Mouse (Mus musculus) neural tube, embryonic 12.5 days (tissue): Measurements from ENCODE around the gene Stpg4. TPM values are rescaled to one million over a fixed set of nuclear protein-coding genes. Genes with fewer than 3 reads are reported as not detected.
A peak's percentile ranks its signal among the peaks of the same experiment; 100 is the strongest.

ENCODE experiments used
- ATAC-seq: fragments of 200-750 bp; cut with Nextera tagmentation; 2 replicates; pipeline ENCODE4 v1.8.0; 2017; ENCODE audit warnings: low read depth, mild to moderate bottlenecking, moderate TSS enrichment, moderate library complexity; ENCODE audit not compliant: low FRiP score
- H3K27ac ChIP-seq: fragments of 300-500 bp; sonication (generic); 2 replicates; pipeline ENCODE4 v1.5.1; 2016
- H3K27me3 ChIP-seq: fragments of 300-500 bp; sonication (generic); replicated peaks from 2 replicates; pipeline ENCODE4 v1.6.1; 2016; ENCODE audit warnings: mild to moderate bottlenecking
- H3K36me3 ChIP-seq: fragments of 300-500 bp; sonication (generic); 2 replicates; pipeline ENCODE4 v1.6.1; 2016; ENCODE audit warnings: mild to moderate bottlenecking
- H3K4me1 ChIP-seq: fragments of 300-500 bp; sonication (generic); 2 replicates; pipeline ENCODE4 v1.6.1; 2016
- H3K4me2 ChIP-seq: fragments of 300-500 bp; sonication (generic); replicated peaks from 2 replicates; pipeline ENCODE4 v1.6.1; 2016; ENCODE audit warnings: mild to moderate bottlenecking
- H3K4me3 ChIP-seq: fragments of 300-500 bp; sonication (generic); 2 replicates; pipeline ENCODE4 v1.5.1; 2016
- H3K9ac ChIP-seq: fragments of 300-500 bp; sonication (generic); 2 replicates; pipeline ENCODE4 v1.6.1; 2016; ENCODE audit warnings: mild to moderate bottlenecking
- H3K9me3 ChIP-seq: fragments of 300-500 bp; sonication (generic); 2 replicates; pipeline ENCODE4 v1.6.1; 2016; ENCODE audit warnings: mild to moderate bottlenecking
- WGBS: fragments of 180-500 bp; shearing (Covaris S2); methylation state at CpG from one replicate; pipeline ENCODE4 v1.1.7; 2016; 5-methylcytosine and 5-hydroxymethylcytosine counted together
- polyA plus RNA-seq: library from polyadenylated mRNA; unstranded; fragments of >200 nt; fragmentation: Nextera tagmentation; extraction: Ambion mirVana; gene quantifications from 2 replicates; pipeline ENCODE4 v1.2.1, GENCODE M21; 2016

The Stpg4 gene
- polyA plus RNA-seq: not detected in 2 replicates

GRCm38 (mm10) chr17:87427511-87427910 is at the start of gene Stpg4:
TSS of gene Stpg4 (minus strand) at chr17:87427741.
- no peaks in the 10 kb centered on the region for H3K4me1 ChIP-seq
- no peaks in the 10 kb centered on the region for H3K9me3 ChIP-seq
- H3K27me3 ChIP-seq: no peaks in the 10 kb centered on the region
- H3K36me3 ChIP-seq: peaks cover 38% of the 10 kb centered on the region
- no peak within 1 kb of the TSS for H3K27ac ChIP-seq
- 54% methylated on average over 24 of the region's 24 CpGs for WGBS
- no peak within 1 kb of the TSS for H3K4me2 ChIP-seq
- no peak within 1 kb of the TSS for H3K4me3 ChIP-seq
- H3K9ac ChIP-seq: no peak within 1 kb of the TSS
- no peak for ATAC-seq

DNA sequence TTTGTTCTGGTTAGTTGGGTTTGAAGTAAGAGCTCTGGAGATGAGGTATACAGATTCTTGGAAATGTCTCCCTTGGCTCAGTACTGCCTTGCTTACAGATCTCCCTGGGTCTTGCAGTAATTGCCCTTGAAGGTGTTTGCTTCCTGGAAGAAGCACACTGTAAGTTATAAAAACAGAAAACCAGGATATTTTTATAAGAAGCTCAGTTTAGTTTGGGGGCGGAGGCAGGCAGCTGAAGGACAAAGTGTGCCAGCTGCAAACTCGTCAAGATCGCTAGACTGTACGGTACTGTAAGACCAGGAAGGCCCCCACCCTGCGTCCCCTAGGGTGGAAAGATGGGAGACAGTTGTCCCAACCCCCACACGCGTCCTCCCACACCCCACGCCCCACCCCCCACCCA is 47.8 kb upstream of the Stpg4 start:
- Histone ChIP-seq H3K36me3 (no peaks in the 10 kb centered on the region), H3K27me3 (no peaks in the 10 kb centered on the region), H3K4me3 (no peak overlapping the region), H3K9ac (no peak overlapping the region), H3K27ac (no peak overlapping the region), H3K4me2 (no peak overlapping the region), H3K4me1 (peaks cover 24% of the 10 kb centered on the region), H3K9me3 (no peaks in the 10 kb centered on the region)
- no peak for ATAC-seq
- WGBS: 67% methylated on average over 8 of the region's 8 CpGs

DNA sequence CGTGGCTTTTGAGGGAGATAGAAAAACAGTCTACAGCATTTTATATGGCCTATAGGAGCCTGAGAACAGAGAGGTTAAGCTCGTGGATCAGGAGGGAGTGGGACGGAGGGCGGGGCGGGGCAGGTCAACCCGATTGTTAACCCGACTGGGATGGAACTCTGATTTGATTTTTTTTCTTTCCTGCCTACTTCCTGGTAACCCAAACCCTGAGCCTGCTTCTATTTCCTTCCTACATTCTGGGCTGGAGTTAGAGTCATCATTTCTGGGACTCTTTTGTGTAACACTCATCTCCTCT is 46.9 kb upstream of the Stpg4 start:
- peak overlapping the region; percentile 40; the same call in 1 of the 2 replicates for H3K9ac ChIP-seq
- no peaks in the 10 kb centered on the region for H3K36me3 ChIP-seq
- 0 out of 2 replicates have a peak, but pooled peaks have one; percentile 31 for ATAC-seq
- H3K9me3 ChIP-seq: no peaks in the 10 kb centered on the region
- H3K4me3 ChIP-seq: peak overlapping the region; percentile 26
- peaks cover 24% of the 10 kb centered on the region for H3K4me1 ChIP-seq
- peak overlapping the region; percentile 70 for H3K4me2 ChIP-seq
- 2% methylated on average over 7 of the region's 7 CpGs for WGBS
- H3K27ac ChIP-seq: no peak overlapping the region
- H3K27me3 ChIP-seq: no peaks in the 10 kb centered on the region

DNA sequence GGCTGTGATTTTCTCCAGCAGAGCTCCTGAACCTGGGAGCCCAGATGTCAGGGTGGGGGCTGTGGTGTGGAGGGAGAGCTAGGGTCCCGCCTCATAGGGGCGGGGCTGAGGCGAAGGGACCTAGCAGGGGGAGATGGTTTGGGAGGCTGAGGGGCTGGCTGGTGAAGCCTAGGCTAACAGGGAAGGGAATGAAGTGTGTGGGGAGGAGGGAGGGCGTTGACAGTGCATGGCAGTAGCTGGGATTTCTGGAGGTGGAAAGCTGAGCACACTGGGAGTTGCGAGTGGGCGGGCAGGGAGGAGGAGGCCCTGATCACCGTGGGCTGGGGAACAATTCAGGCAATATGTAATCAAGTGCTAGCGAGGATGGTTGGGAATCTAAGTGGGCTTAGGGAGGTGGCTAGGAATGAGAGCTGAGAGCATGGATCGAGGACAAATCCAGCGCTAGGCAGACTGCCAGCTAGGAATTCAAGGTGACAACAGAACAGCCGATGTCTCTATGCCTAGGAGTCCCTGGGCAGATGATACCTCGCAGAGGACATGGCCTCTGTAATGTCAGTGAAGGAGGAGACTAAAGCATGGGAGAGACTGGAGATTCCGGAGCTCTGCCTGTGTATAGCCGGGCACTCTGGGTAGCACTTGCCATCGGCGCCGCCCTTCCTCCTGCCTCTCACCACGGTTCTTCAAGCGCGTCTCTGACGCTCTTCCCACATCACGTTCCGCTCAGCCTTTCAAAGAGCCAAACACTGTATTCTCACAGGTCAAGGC is 46.4 kb upstream of the Stpg4 start:
- no peaks in the 10 kb centered on the region for H3K27me3 ChIP-seq
- WGBS: 1% methylated on average over 23 of the region's 23 CpGs
- ATAC-seq: peak; percentile 51
- peaks cover 24% of the 10 kb centered on the region for H3K4me1 ChIP-seq
- H3K36me3 ChIP-seq: no peaks in the 10 kb centered on the region
- H3K4me2 ChIP-seq: peak overlapping the region; percentile 70
- no peak overlapping the region for H3K27ac ChIP-seq
- peak overlapping the region; percentile 26 for H3K4me3 ChIP-seq
- no peaks in the 10 kb centered on the region for H3K9me3 ChIP-seq
- peak overlapping the region; percentile 40 for H3K9ac ChIP-seq

DNA sequence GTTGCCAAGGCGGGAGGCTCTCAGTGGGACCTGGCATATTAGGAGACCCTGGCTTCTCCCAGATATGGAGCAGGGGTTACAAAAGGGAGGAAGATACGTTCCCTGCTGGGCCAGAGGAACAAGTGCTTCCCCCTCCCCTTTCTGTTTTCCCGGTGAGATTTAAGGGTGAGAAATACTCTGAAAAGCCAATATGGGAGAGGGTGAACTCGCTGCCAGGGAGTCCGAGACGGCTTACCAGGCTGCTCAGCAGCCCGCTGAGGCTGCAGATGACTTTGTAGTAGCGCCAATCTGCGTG is 45.8 kb upstream of the Stpg4 start:
- H3K9me3 ChIP-seq: no peaks in the 10 kb centered on the region
- no peaks in the 10 kb centered on the region for H3K27me3 ChIP-seq
- 7% methylated on average over 9 of the region's 9 CpGs for WGBS
- ATAC-seq: peak; percentile 5; the same call in 1 of the 2 replicates
- H3K36me3 ChIP-seq: no peaks in the 10 kb centered on the region
- H3K27ac ChIP-seq: no peak overlapping the region
- H3K4me1 ChIP-seq: peaks cover 24% of the 10 kb centered on the region
- H3K4me2 ChIP-seq: peak overlapping the region; percentile 70
- peak overlapping the region; percentile 40; the same call in 1 of the 2 replicates for H3K9ac ChIP-seq
- peak overlapping the region; percentile 26 for H3K4me3 ChIP-seq

GRCm38 (mm10) chr17:87472879-87473278 is 45.3 kb upstream of the Stpg4 start:
- no peaks in the 10 kb centered on the region for H3K27me3 ChIP-seq
- no peaks in the 10 kb centered on the region for H3K36me3 ChIP-seq
- no peaks in the 10 kb centered on the region for H3K9me3 ChIP-seq
- no peak overlapping the region for H3K4me2 ChIP-seq
- whole genome bisulfite sequencing: 55% methylated on average over 10 of the region's 10 CpGs
- peaks cover 23% of the 10 kb centered on the region for H3K4me1 ChIP-seq
- H3K9ac ChIP-seq: no peak overlapping the region
- no peak overlapping the region for H3K27ac ChIP-seq
- no peak for ATAC-seq
- H3K4me3 ChIP-seq: no peak overlapping the region

- H3K36me3 ChIP-seq: no peaks in the 10 kb centered on the region
- H3K4me3 ChIP-seq: no peak overlapping the region
- WGBS: 60% methylated on average over 6 of the region's 6 CpGs
- H3K9ac ChIP-seq: no peak overlapping the region
- no peak overlapping the region for H3K4me2 ChIP-seq
- no peak overlapping the region for H3K27ac ChIP-seq
- H3K9me3 ChIP-seq: no peaks in the 10 kb centered on the region
- ATAC-seq: no peak
- peaks cover 19% of the 10 kb centered on the region for H3K4me1 ChIP-seq
- no peaks in the 10 kb centered on the region for H3K27me3 ChIP-seq
Observed at GRCm38 (mm10) chr17:87471661-87472060, 44.1 kb upstream of the Stpg4 start.

DNA sequence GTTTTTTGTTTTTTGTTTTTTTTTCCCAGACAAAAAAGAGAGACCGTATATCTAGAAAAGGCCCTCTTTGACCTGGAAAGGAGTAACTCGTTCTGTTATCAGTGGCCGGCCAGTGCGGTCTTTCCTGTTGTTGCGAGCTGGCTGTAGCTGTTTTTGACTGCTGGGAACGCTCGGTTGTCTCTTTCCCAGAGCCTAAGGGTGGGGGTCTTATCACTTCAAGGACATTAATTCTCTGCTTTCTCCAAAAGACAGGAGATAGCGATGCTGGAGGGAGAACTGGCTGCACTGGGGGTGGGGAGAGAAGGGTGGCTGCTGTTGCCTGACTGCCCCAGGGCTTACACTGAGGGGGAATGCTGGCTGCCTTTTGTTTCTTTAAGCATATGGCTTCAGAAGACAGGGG is 43.3 kb upstream of the Stpg4 start:
- no peak for ATAC-seq
- no peaks in the 10 kb centered on the region for H3K9me3 ChIP-seq
- WGBS: 75% methylated on average over 8 of the region's 8 CpGs
- H3K4me2 ChIP-seq: no peak overlapping the region
- H3K27ac ChIP-seq: no peak overlapping the region
- no peaks in the 10 kb centered on the region for H3K36me3 ChIP-seq
- no peak overlapping the region for H3K4me3 ChIP-seq
- no peaks in the 10 kb centered on the region for H3K27me3 ChIP-seq
- H3K9ac ChIP-seq: no peak overlapping the region
- H3K4me1 ChIP-seq: peaks cover 19% of the 10 kb centered on the region

- no peak for ATAC-seq
- Histone ChIP-seq H3K9ac (no peak overlapping the region), H3K4me3 (no peak overlapping the region), H3K9me3 (no peaks in the 10 kb centered on the region), H3K27ac (no peak overlapping the region), H3K4me2 (no peak overlapping the region), H3K27me3 (no peaks in the 10 kb centered on the region), H3K4me1 (peaks cover 19% of the 10 kb centered on the region), H3K36me3 (no peaks in the 10 kb centered on the region)
- 72% methylated on average over 8 of the region's 8 CpGs for WGBS
Observed at GRCm38 (mm10) chr17:87470282-87470681, 42.7 kb upstream of the Stpg4 start.

DNA sequence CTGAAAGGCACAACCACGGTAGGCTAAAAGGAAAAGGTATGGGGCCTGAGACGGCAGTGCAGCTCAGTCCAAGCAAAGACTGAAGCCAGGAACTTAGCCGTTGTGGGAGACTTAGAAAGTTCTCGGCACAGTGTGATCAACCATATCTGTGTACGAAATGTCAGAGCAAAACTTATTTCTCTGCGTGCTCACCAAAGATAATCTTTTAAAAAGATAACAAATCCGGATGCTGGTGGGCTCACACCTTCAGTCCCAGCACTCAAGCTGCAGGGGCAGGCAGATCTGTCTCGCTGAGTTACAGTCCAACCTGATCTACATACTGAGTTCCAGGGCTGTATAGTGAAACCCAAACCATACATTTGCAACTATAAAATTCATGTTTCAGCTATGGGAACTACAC is 41.9 kb upstream of the Stpg4 start:
- H3K9me3 ChIP-seq: no peaks in the 10 kb centered on the region
- H3K9ac ChIP-seq: no peak overlapping the region
- H3K36me3 ChIP-seq: no peaks in the 10 kb centered on the region
- no peak overlapping the region for H3K4me3 ChIP-seq
- H3K4me2 ChIP-seq: no peak overlapping the region
- no peaks in the 10 kb centered on the region for H3K27me3 ChIP-seq
- H3K27ac ChIP-seq: no peak overlapping the region
- no peak for ATAC-seq
- 85% methylated on average over 8 of the region's 8 CpGs for WGBS
- peaks cover 13% of the 10 kb centered on the region for H3K4me1 ChIP-seq

GRCm38 (mm10) chr17:87468616-87469015 is 41.1 kb upstream of the Stpg4 start:
- H3K27me3 ChIP-seq: no peaks in the 10 kb centered on the region
- no peaks in the 10 kb centered on the region for H3K9me3 ChIP-seq
- H3K4me2 ChIP-seq: no peak overlapping the region
- H3K36me3 ChIP-seq: no peaks in the 10 kb centered on the region
- no peak overlapping the region for H3K9ac ChIP-seq
- H3K4me1 ChIP-seq: peaks cover 4% of the 10 kb centered on the region
- H3K4me3 ChIP-seq: no peak overlapping the region
- WGBS: 85% methylated on average over 5 of the region's 5 CpGs
- no peak overlapping the region for H3K27ac ChIP-seq
- ATAC-seq: no peak

- peaks cover 45% of the 10 kb centered on the region for H3K4me1 ChIP-seq
- no peaks in the 10 kb centered on the region for H3K9me3 ChIP-seq
- peak overlapping the region; percentile 46; the same call in 1 of the 2 replicates for H3K4me2 ChIP-seq
- no peaks in the 10 kb centered on the region for H3K36me3 ChIP-seq
- H3K4me3 ChIP-seq: no peak overlapping the region
- whole genome bisulfite sequencing: 48% methylated on average over 3 of the region's 3 CpGs
- H3K27me3 ChIP-seq: no peaks in the 10 kb centered on the region
- no peak for ATAC-seq
- H3K27ac ChIP-seq: no peak overlapping the region
- H3K9ac ChIP-seq: no peak overlapping the region
Observed at GRCm38 (mm10) chr17:87461499-87461896, 34.0 kb upstream of the Stpg4 start.
